Mouse (Mus musculus) heart, adult 2 months (tissue): ENCODE data around the gene Cmtm7.

Source experiments
- CTCF ChIP-seq: fragments of 200-600 bp; IDR thresholded peaks from 2 replicates; pipeline ENCODE4 v1.8.1; 2022; ENCODE audit warnings: antibody characterized with exemption, mild to moderate bottlenecking, moderate library complexity
- EP300 ChIP-seq: fragments of 200-500 bp; IDR thresholded peaks from 2 replicates; pipeline ENCODE4 v1.6.1; 2011; ENCODE audit warnings: low read depth, low read length, control low read depth; ENCODE audit not compliant: insufficient read depth
- POLR2A ChIP-seq: fragments of 200-500 bp; IDR thresholded peaks from 2 replicates; pipeline ENCODE4 v1.6.1; 2011; ENCODE audit warnings: mild to moderate bottlenecking, low read depth, low read length, control low read depth; ENCODE audit not compliant: insufficient read depth

DNA sequence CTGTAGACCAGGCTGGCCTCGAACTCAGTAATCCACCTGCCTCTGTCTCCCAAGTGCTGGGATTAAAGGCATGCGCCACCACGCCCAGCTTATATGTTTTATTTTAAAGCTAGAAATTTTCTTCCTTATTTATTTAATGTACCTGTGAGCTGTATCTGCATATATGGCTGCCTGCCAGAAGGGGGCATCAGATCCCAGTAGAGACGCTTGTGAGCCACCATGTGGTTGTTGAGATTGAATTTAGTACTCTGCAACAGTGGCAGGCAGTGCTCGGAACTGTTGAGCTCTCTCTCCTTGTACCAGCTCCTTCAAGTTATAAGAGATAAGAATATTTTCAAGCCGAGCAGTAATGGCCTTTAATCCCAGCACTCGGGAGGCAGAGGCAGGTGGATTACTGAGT is 71.3 kb downstream of the Cmtm7 start:
- TF ChIP-seq CTCF (peak; percentile 43), POLR2A (no peak), EP300 (no peak)
